Mouse (Mus musculus): ENCODE results near the gene Zfp266. TPM values are rescaled to one million over a fixed set of nuclear protein-coding genes. Genes with fewer than 3 reads are reported as not detected.

Gene Zfp266
- polyA plus RNA-seq, 1 experiment from 2014 or later: 83.5 TPM

- no peak for ATAC-seq (ENCODE audit: insufficient read depth, low FRiP score, low read depth)
- H3K36me3 ChIP-seq: peaks cover 8% of the 10 kb centered on the region; the same call in 1 of the 2 replicates
- H3K9ac ChIP-seq: no peak overlapping the region
- H3K9me3 ChIP-seq: no peaks in the 10 kb centered on the region
- H3K4me3 ChIP-seq (replicated peaks): no peak overlapping the region
- WGBS: 84% methylated on average over 5 of the region's 5 CpGs
- H3K4me2 ChIP-seq: no peak overlapping the region
- no peaks in the 10 kb centered on the region for H3K4me1 ChIP-seq
- H3K27ac ChIP-seq: no peak overlapping the region
- H3K27me3 ChIP-seq (replicated peaks): no peaks in the 10 kb centered on the region
These were observed 31.7 kb downstream of the Zfp266 start for GRCm38 (mm10) chr9:20489536-20489935.

- Histone ChIP-seq H3K4me1 (no peaks in the 10 kb centered on the region), H3K9me3 (no peaks in the 10 kb centered on the region), H3K27ac (no peak overlapping the region), H3K4me3 (replicated peaks) (no peak overlapping the region), H3K36me3 (peaks cover 31% of the 10 kb centered on the region), H3K9ac (no peak overlapping the region), H3K27me3 (replicated peaks) (no peaks in the 10 kb centered on the region), H3K4me2 (no peak overlapping the region)
- 96% methylated on average over 5 of the region's 5 CpGs for WGBS
- ATAC-seq (ENCODE audit: insufficient read depth, low FRiP score, low read depth): no peak
These were observed 41.8 kb downstream of the Zfp266 start for GRCm38 (mm10) chr9:20479396-20479795.

- WGBS: 86% methylated on average over 1 of the region's 1 CpGs
These were observed 44.6 kb downstream of the Zfp266 start for GRCm38 (mm10) chr9:20476632-20477031.

GRCm38 (mm10) chr9:20466761-20467442 lies 54.3 kb downstream of the Zfp266 start:
- Histone ChIP-seq H3K4me2 (no peak overlapping the region), H3K36me3 (peaks cover 30% of the 10 kb centered on the region)

More at GRCm38 (mm10) chr9:20476632-20477031, 44.6 kb downstream of the Zfp266 start:
- Histone ChIP-seq H3K36me3 (peaks cover 37% of the 10 kb centered on the region), H3K4me1 (no peaks in the 10 kb centered on the region), H3K27ac (no peak overlapping the region), H3K9ac (no peak overlapping the region), H3K4me3 (replicated peaks) (no peak overlapping the region), H3K9me3 (no peaks in the 10 kb centered on the region), H3K4me2 (no peak overlapping the region), H3K27me3 (replicated peaks) (no peaks in the 10 kb centered on the region)
- no peak for ATAC-seq (ENCODE audit: insufficient read depth, low FRiP score, low read depth)

GRCm38 (mm10) chr9:20459377-20460317 lies 61.6 kb downstream of the Zfp266 start, which contains the start of gene Zfp26:
Zfp26 (minus strand) TSS chr9:20460162.
- under 1% methylated on average over 48 of the region's 48 CpGs for WGBS

More at GRCm38 (mm10) chr9:20466761-20467442, 54.3 kb downstream of the Zfp266 start:
- no peaks in the 10 kb centered on the region for H3K4me1 ChIP-seq
- H3K27ac ChIP-seq: no peak overlapping the region
- no peaks in the 10 kb centered on the region for H3K27me3 ChIP-seq (replicated peaks)
- peaks cover 6% of the 10 kb centered on the region; the same call in 1 of the 2 replicates for H3K9me3 ChIP-seq
- WGBS: 56% methylated on average over 7 of the region's 7 CpGs
- H3K4me3 ChIP-seq (replicated peaks): no peak overlapping the region
- no peak; the same call in 1 of the 2 replicates for ATAC-seq (ENCODE audit: insufficient read depth, low FRiP score, low read depth)
- no peak overlapping the region for H3K9ac ChIP-seq

GRCm38 (mm10) chr9:20453647-20454046 lies 67.6 kb downstream of the Zfp266 start:
- no peak for ATAC-seq (ENCODE audit: insufficient read depth, low FRiP score, low read depth)
- H3K9ac ChIP-seq: no peak overlapping the region
- H3K27me3 ChIP-seq (replicated peaks): no peaks in the 10 kb centered on the region
- peaks cover 17% of the 10 kb centered on the region for H3K36me3 ChIP-seq
- no peak overlapping the region for H3K27ac ChIP-seq
- no peaks in the 10 kb centered on the region for H3K9me3 ChIP-seq
- H3K4me3 ChIP-seq (replicated peaks): no peak overlapping the region
- WGBS: 91% methylated on average over 4 of the region's 4 CpGs
- H3K4me2 ChIP-seq: no peak overlapping the region
- no peaks in the 10 kb centered on the region for H3K4me1 ChIP-seq

More at GRCm38 (mm10) chr9:20459377-20460317, 61.6 kb downstream of the Zfp266 start, which contains the start of gene Zfp26:
- peak; percentile 94 for ATAC-seq (ENCODE audit: insufficient read depth, low FRiP score, low read depth)
- H3K4me1 ChIP-seq: no peaks in the 10 kb centered on the region
- H3K27ac ChIP-seq: peak within 1 kb of the TSS; percentile 94
- H3K4me2 ChIP-seq: peak within 1 kb of the TSS; percentile 70
- no peaks in the 10 kb centered on the region for H3K27me3 ChIP-seq (replicated peaks)
- H3K36me3 ChIP-seq: peaks cover 5% of the 10 kb centered on the region; the same call in 1 of the 2 replicates
- H3K9me3 ChIP-seq: no peaks in the 10 kb centered on the region
- peak within 1 kb of the TSS; percentile 83 for H3K9ac ChIP-seq
- peak within 1 kb of the TSS; percentile 81 for H3K4me3 ChIP-seq (replicated peaks)

GRCm38 (mm10) chr9:20451493-20451892 lies 69.7 kb downstream of the Zfp266 start:
- WGBS: 86% methylated on average over 1 of the region's 1 CpGs
- Histone ChIP-seq H3K27me3 (replicated peaks) (no peaks in the 10 kb centered on the region), H3K4me2 (no peak overlapping the region), H3K4me3 (replicated peaks) (no peak overlapping the region), H3K27ac (no peak overlapping the region), H3K36me3 (peaks cover 13% of the 10 kb centered on the region), H3K9me3 (no peaks in the 10 kb centered on the region), H3K4me1 (no peaks in the 10 kb centered on the region), H3K9ac (no peak overlapping the region)
- no peak for ATAC-seq (ENCODE audit: insufficient read depth, low FRiP score, low read depth)

Other genes starting within 250 kb of the Zfp266 start
- gene Olfr39, start 239.1 kb downstream of the Zfp266 start, polyA plus RNA-seq (2015; fragmentation: Nextera tagmentation; extraction: Ambion mirVana): not detected in 2 replicates
- gene Olfr873, start 222.9 kb downstream of the Zfp266 start, polyA plus RNA-seq (2015; fragmentation: Nextera tagmentation; extraction: Ambion mirVana): not detected in 2 replicates
- gene Olfr18, start 185.3 kb downstream of the Zfp266 start, polyA plus RNA-seq (2015; fragmentation: Nextera tagmentation; extraction: Ambion mirVana): 0.08 TPM in 1 of 2 replicates, not detected in the other
- 30.5 and 33.9 TPM in 2 replicates for gene Zfp560, start 136.2 kb downstream of the Zfp266 start, polyA plus RNA-seq (2015; fragmentation: Nextera tagmentation; extraction: Ambion mirVana)
- gene Zfp26, start 61.3 kb downstream of the Zfp266 start, polyA plus RNA-seq (2015; fragmentation: Nextera tagmentation; extraction: Ambion mirVana): 16.9 and 18.0 TPM in 2 replicates
- 17.4 and 19.2 TPM in 2 replicates for gene Zfp426, start 28.7 kb downstream of the Zfp266 start, polyA plus RNA-seq (2015; fragmentation: Nextera tagmentation; extraction: Ambion mirVana)
- gene Zfp846, start 59.9 kb upstream of the Zfp266 start, polyA plus RNA-seq (2015; fragmentation: Nextera tagmentation; extraction: Ambion mirVana): 16.5 and 17.8 TPM in 2 replicates
- 348 and 376 TPM in 2 replicates for gene Ubl5, start 121.5 kb upstream of the Zfp266 start, polyA plus RNA-seq (2015; fragmentation: Nextera tagmentation; extraction: Ambion mirVana)
- gene Fbxl12, start 123.3 kb upstream of the Zfp266 start, polyA plus RNA-seq (2015; fragmentation: Nextera tagmentation; extraction: Ambion mirVana): 15.3 and 18.5 TPM in 2 replicates
- gene Pin1, start 130.7 kb upstream of the Zfp266 start, polyA plus RNA-seq (2015; fragmentation: Nextera tagmentation; extraction: Ambion mirVana): 44.2 and 45.5 TPM in 2 replicates
- gene Olfm2, start 224.9 kb upstream of the Zfp266 start, polyA plus RNA-seq (2015; fragmentation: Nextera tagmentation; extraction: Ambion mirVana): 6.7 and 7.5 TPM in 2 replicates

Measured in stomach, embryonic 15.5 days (tissue).